Mouse (Mus musculus) liver, embryonic 14.5 days (tissue): ENCODE data around the gene Popdc2. TPM values are rescaled to one million over a fixed set of nuclear protein-coding genes. Genes with fewer than 3 reads are reported as not detected.
A peak's percentile ranks its signal among the peaks of the same experiment; 100 is the strongest.

ENCODE experiments used
- ATAC-seq: fragments of 200-750 bp; cut with Nextera tagmentation; 2 replicates; pipeline ENCODE4 v1.8.0; 2017; ENCODE audit warnings: moderate number of reproducible peaks, mild to moderate bottlenecking, moderate library complexity; ENCODE audit not compliant: insufficient read depth
- DNase-seq, 3 experiments: peaks; one replicate each; pipeline ENCODE4 v3.0.0-alpha.2; 2012 to 2013; ENCODE audit warnings: low read depth in 3 of 3, low spot score in 3 of 3
- H3K27ac ChIP-seq: fragments of 300-500 bp; sonication (generic); 2 replicates; pipeline ENCODE4 v1.5.1; 2014; ENCODE audit warnings: moderate library complexity, mild to moderate bottlenecking, control low read depth, inconsistent platforms
- H3K27me3 ChIP-seq: fragments of 300-500 bp; sonication (generic); 2 replicates; pipeline ENCODE4 v1.6.1; 2014; ENCODE audit warnings: mild to moderate bottlenecking, low read length, moderate library complexity; ENCODE audit not compliant: control insufficient read depth, insufficient read depth
- H3K36me3 ChIP-seq: fragments of 300-500 bp; sonication (generic); replicated peaks from 2 replicates; pipeline ENCODE4 v1.6.1; 2014; ENCODE audit warnings: low read depth; ENCODE audit not compliant: control insufficient read depth, insufficient read depth
- H3K4me1 ChIP-seq, 2 experiments: fragments of 200-500 bp in 1 of 2; fragments of 300-500 bp in 1 of 2; sonication (generic) in 1 of 2; replicated peaks; 2 replicates each; pipeline ENCODE4 v1.6.1; 2012 to 2014; ENCODE audit warnings: antibody characterized with exemption in 1 of 2, inconsistent platforms in 1 of 2, low read length in 1 of 2; ENCODE audit not compliant: control insufficient read depth in 2 of 2, insufficient read depth in 2 of 2
- H3K4me2 ChIP-seq: fragments of 300-500 bp; sonication (generic); 2 replicates; pipeline ENCODE4 v1.6.1; 2014; ENCODE audit warnings: low read depth, mild to moderate bottlenecking, control low read depth, moderate library complexity
- H3K4me3 ChIP-seq, 2 experiments: fragments of 200-500 bp in 1 of 2; fragments of 300-500 bp in 1 of 2; sonication (generic) in 1 of 2; 2 replicates each; pipeline ENCODE4 v1.5.1; 2012 to 2014; ENCODE audit warnings: low read depth in 2 of 2, low read length in 2 of 2, mild to moderate bottlenecking in 2 of 2, control low read depth in 1 of 2, inconsistent platforms in 1 of 2, moderate library complexity in 1 of 2; ENCODE audit not compliant: insufficient read depth in 1 of 2
- H3K9ac ChIP-seq: fragments of 300-500 bp; sonication (generic); replicated peaks from 2 replicates; pipeline ENCODE4 v1.6.1; 2014; ENCODE audit warnings: mild to moderate bottlenecking, control low read depth, moderate library complexity
- H3K9me3 ChIP-seq: fragments of 300-500 bp; sonication (generic); 2 replicates; pipeline ENCODE4 v1.6.1; 2016; ENCODE audit warnings: low read length, mixed read lengths; ENCODE audit not compliant: control insufficient read depth
- CTCF ChIP-seq: IDR thresholded peaks from 2 replicates; pipeline ENCODE4 v1.5.1; 2016; ENCODE audit warnings: antibody characterized with exemption, low read depth, control low read depth
- EP300 ChIP-seq: IDR thresholded peaks from 2 replicates; pipeline ENCODE4 v1.6.1; 2016; ENCODE audit warnings: antibody characterized with exemption, low read depth
- WGBS: fragments of 180-500 bp; shearing (Covaris S2); extraction: QIAGEN DNeasy Blood & Tissue Kit; methylation state at CpG from one replicate; pipeline ENCODE4 v1.1.7; 2014; ENCODE audit not compliant: insufficient replicate concordance; 5-methylcytosine and 5-hydroxymethylcytosine counted together
- polyA plus RNA-seq, 2 experiments: library from polyadenylated mRNA; depleted of rRNA in 1 of 2; stranded (reverse) in 1 of 2; unstranded in 1 of 2; fragments of >200 nt; fragmentation: Nextera tagmentation in 1 of 2; extraction: Ambion mirVana in 1 of 2; gene quantifications; 2 replicates each; pipeline versions ENCODE4 v1.2.1 to v1.2.3; 2012 to 2014

Gene Popdc2
- polyA plus RNA-seq, 2 experiments, result 23.2 to 24.5 TPM

DNA sequence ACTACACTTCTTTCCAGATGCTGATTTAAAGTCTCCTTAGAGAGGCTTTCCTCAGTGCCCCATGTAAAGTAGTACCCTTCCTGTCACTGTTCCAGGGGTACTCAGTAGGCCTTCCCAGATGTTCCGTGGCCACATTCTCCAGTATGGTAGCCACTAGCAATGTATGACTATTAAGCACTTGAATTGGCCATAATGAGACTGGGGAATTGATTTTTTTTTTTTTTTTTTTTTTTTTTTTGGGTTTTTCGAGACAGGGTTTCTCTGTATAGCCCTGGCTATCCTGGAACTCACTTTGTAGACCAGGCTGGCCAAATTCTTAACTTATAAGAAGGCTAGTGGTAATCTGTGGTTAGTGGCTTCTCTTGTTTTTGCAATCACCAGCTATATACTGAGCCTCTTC, 12.1 kb upstream of the Popdc2 start:
- peak overlapping the region; percentile 40; the same call in 1 of the 2 replicates for H3K9ac ChIP-seq
- H3K4me2 ChIP-seq, result peak overlapping the region; percentile 57
- H3K27ac ChIP-seq, result peak overlapping the region; percentile 49
- DNase-seq, result no peak
- H3K4me3 ChIP-seq, result 0 out of 4 replicates have a peak overlapping the region, but pooled peaks of 1 of the 2 experiments have one; percentile 27
- ATAC-seq, result no peak
- no peaks in the 10 kb centered on the region for H3K27me3 ChIP-seq
- WGBS, result 66% methylated on average over 2 of the region's 2 CpGs
- no peaks in the 10 kb centered on the region for H3K9me3 ChIP-seq
- peaks cover 40% of the 10 kb centered on the region for H3K36me3 ChIP-seq
- H3K4me1 ChIP-seq, result peaks cover 26 to 36% of the 10 kb centered on the region in 2 experiments
- TF ChIP-seq EP300, result no peak
- TF ChIP-seq CTCF, result no peak

DNA sequence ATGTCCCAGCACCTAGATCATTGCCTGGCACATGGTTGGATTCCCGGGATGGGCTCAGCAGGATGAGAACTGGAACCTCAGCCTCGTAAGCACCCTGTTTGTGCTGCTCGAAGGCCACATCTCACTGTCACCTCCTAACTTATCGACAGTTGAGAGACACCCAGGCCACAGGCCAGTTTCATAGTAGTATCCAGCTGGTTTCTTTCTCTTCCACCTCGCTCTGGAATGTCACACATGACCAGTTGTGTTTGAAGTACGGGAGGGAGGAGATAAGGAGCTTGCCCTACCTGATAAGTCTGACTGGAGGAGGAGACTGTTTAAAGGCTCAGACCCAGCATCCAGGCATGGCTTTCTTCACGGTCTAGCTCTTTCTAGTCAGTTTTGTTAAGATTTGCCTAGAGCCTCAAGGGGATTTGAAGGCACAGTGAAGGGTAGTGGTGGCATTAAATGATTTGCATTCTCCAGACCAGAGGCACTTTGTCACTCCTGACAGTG, 11.6 kb upstream of the Popdc2 start:
- Histone ChIP-seq H3K4me1 (peaks cover 26 to 34% of the 10 kb centered on the region in 2 experiments), H3K27me3 (no peaks in the 10 kb centered on the region), H3K27ac (peak overlapping the region; percentile 49), H3K9ac (peak overlapping the region; percentile 40; the same call in 1 of the 2 replicates), H3K36me3 (peaks cover 40% of the 10 kb centered on the region), H3K4me2 (peak overlapping the region; percentile 57), H3K9me3 (no peaks in the 10 kb centered on the region), H3K4me3 (peak overlapping the region in 1 of 2 experiments; percentile 27; a peak in 2 of 4 replicates)
- peak in 1 of 3 experiments; percentile 58 for DNase-seq
- ATAC-seq, result peak; percentile 55
- TF ChIP-seq CTCF (no peak), EP300 (peak; percentile 84)
- 23% methylated on average over 7 of the region's 7 CpGs for WGBS

DNA sequence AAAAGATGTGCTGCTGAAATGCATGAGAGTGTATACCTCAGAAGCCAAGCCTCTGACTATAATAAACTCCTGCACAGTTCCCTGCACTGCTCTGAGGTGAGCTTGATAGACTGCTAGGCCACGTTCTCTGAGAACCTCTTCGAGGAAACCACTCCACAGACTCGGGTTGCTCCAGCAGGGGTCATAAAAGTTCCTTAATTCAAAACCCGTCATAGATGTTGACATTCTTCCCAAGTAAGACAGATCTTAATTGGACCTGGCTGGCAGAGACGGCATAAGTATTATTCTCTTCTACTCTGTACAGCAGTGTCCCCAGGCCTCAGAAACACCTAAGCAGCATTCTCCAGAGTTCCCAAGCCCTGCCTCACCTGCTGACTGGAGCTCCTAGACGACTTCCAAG, 11.1 kb upstream of the Popdc2 start:
- peak overlapping the region; percentile 1; the same call in 1 of the 2 replicates for H3K9ac ChIP-seq
- no peak overlapping the region; the same call in 1 of the 2 replicates for H3K27ac ChIP-seq
- peak overlapping the region; percentile 57 for H3K4me2 ChIP-seq
- ATAC-seq (no peak), DNase-seq (no peak)
- H3K9me3 ChIP-seq, result no peaks in the 10 kb centered on the region
- H3K4me1 ChIP-seq, result peaks cover 26 to 34% of the 10 kb centered on the region in 2 experiments
- no peak for TF ChIP-seq EP300
- no peak for TF ChIP-seq CTCF
- 62% methylated on average over 6 of the region's 6 CpGs for WGBS
- H3K36me3 ChIP-seq, result peaks cover 40% of the 10 kb centered on the region
- H3K4me3 ChIP-seq, result no peak overlapping the region
- H3K27me3 ChIP-seq, result no peaks in the 10 kb centered on the region

DNA sequence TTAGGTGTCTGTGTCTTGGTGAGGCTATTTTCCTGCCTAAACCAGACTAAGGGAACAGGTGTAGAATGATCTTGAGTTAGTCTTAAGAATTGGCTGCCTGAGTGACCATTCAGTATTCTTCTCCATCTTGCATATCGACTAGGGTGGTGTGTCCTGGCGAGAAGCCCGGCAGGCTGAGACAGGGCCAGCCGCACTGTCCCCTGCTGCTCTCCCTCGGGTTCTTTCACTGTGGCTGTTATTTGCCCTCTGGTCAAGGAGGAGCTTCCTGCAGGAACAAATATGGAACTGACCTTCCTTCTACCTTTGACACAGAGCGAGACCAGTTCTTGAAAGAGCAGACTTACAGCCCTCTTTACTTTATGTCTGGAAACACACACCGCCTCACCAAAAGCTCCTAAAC, 10.0 kb upstream of the Popdc2 start:
- no peak overlapping the region for H3K4me2 ChIP-seq
- H3K27me3 ChIP-seq, result no peaks in the 10 kb centered on the region
- no peak for TF ChIP-seq EP300
- no peak for TF ChIP-seq CTCF
- H3K9me3 ChIP-seq, result no peaks in the 10 kb centered on the region
- no peak overlapping the region for H3K4me3 ChIP-seq
- no peak for ATAC-seq
- H3K9ac ChIP-seq, result no peak overlapping the region
- no peak overlapping the region for H3K27ac ChIP-seq
- H3K36me3 ChIP-seq, result peaks cover 40% of the 10 kb centered on the region
- WGBS, result 83% methylated on average over 7 of the region's 7 CpGs
- peaks cover 22 to 32% of the 10 kb centered on the region in 2 experiments for H3K4me1 ChIP-seq
- DNase-seq, result no peak

DNA sequence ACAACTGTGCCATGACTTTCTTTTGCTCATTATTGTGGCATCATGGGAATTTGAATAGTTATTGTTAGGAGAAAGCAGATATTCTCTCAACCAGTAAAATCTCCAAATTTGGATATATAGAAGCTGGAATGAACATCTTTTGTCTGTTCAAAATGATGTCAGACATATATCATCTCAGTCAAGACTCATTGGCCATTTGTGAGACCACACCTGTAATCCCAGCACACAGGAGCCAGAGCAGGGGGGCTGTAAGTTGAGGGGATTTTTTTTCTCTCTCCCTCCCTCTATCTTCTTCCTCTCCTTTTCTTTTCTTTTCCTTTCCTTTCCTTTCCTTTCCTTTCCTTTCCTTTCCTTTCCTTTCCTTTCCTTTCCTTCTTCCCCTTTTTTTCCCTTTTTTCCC, 9.2 kb upstream of the Popdc2 start:
- H3K9ac ChIP-seq, result no peak overlapping the region
- no peaks in the 10 kb centered on the region for H3K27me3 ChIP-seq
- ATAC-seq (no peak), DNase-seq (no peak)
- no peak overlapping the region for H3K4me3 ChIP-seq
- no peaks in the 10 kb centered on the region for H3K9me3 ChIP-seq
- TF ChIP-seq CTCF (no peak), EP300 (no peak)
- peaks cover 21 to 29% of the 10 kb centered on the region in 2 experiments for H3K4me1 ChIP-seq
- no peak overlapping the region for H3K4me2 ChIP-seq
- no peak overlapping the region for H3K27ac ChIP-seq
- peaks cover 40% of the 10 kb centered on the region for H3K36me3 ChIP-seq
